In genomic region chr17:49223651-49224050, GRCm38 (mm10) we compare ENCODE assay signal across 17 mouse cellular contexts.
DNase-seq lines count a peak whose midpoint lies in the region; ATAC-seq and TF ChIP-seq lines count a peak whose summit lies in the region.
"Had no signal": no experiment of that assay in that cellular context is flagged by ENCODE, and none has a peak within 500 bp of the region (broad histone marks: within the 10 kb centered on the region; RNA-seq: fewer than 3 reads in every experiment).

No protein-coding gene starts in this region.

- no peaks in the 10 kb centered on the region for H3K9me3 ChIP-seq in heart, embryonic 11.5 days (replicated peaks; ENCODE audit: control insufficient read depth, low read length)
- no peaks in the 10 kb centered on the region for H3K9me3 ChIP-seq in stomach, postnatal 0 days (ENCODE audit: control insufficient read depth, low read length)
- H3K9me3 ChIP-seq: liver, embryonic 15.5 days; neural tube, embryonic 13.5 days had no signal

- WGBS in heart, embryonic 11.5 days (ENCODE audit: insufficient replicate concordance) = 65% methylated on average over 2 of the region's 2 CpGs
- 42% methylated on average over 2 of the region's 2 CpGs for WGBS in stomach, postnatal 0 days

- H3K4me3 ChIP-seq in heart, embryonic 11.5 days (ENCODE audit: low read depth, low read length) = no peak overlapping the region
- H3K4me3 ChIP-seq in stomach, postnatal 0 days (ENCODE audit: low read depth, low read length) = no peak overlapping the region
- no peak overlapping the region for H3K4me3 ChIP-seq in gastrocnemius, adult 2 months
- H3K4me3 ChIP-seq: liver, embryonic 15.5 days; neural tube, embryonic 13.5 days had no signal

- peak; percentile 69 to 76 for DNase-seq in heart, adult 18-20 months
- peak; percentile 43 for DNase-seq in urinary bladder, postnatal 14 days (ENCODE audit: low spot score)
- DNase-seq in urinary bladder, postnatal 10 days (ENCODE audit: low spot score) = no peak
- peak; percentile 66 for DNase-seq in kidney, postnatal 14 days
- DNase-seq in stomach, postnatal 0 days (ENCODE audit: low spot score) = no peak
- no peak for DNase-seq in gastrocnemius, adult 2 months
- DNase-seq in spleen, adult 18-20 months = no peak
- DNase-seq: adrenal gland, postnatal 36 days; cerebellum, postnatal 14 days; right cerebral cortex, postnatal 4 days; thymus, postnatal 14 days had no signal

- H3K27me3 ChIP-seq in heart, embryonic 11.5 days (ENCODE audit: control insufficient read depth, insufficient read depth, low read length) = no peaks in the 10 kb centered on the region
- H3K27me3 ChIP-seq in stomach, postnatal 0 days (ENCODE audit: control insufficient read depth, insufficient read depth, low read length) = no peaks in the 10 kb centered on the region
- H3K27me3 ChIP-seq: CH12.LX; liver, embryonic 15.5 days; neural tube, embryonic 13.5 days had no signal

- H3K4me2 ChIP-seq in heart, embryonic 11.5 days = no peak overlapping the region
- no peak overlapping the region for H3K4me2 ChIP-seq in stomach, postnatal 0 days (replicated peaks; ENCODE audit: low read depth)
- H3K4me2 ChIP-seq: liver, embryonic 15.5 days; neural tube, embryonic 13.5 days had no signal

- no peaks in the 10 kb centered on the region for H3K4me1 ChIP-seq in heart, embryonic 11.5 days (ENCODE audit: control insufficient read depth, insufficient read depth, low read length)
- no peaks in the 10 kb centered on the region for H3K4me1 ChIP-seq in stomach, postnatal 0 days (replicated peaks; ENCODE audit: control insufficient read depth, insufficient read depth)
- H3K4me1 ChIP-seq: liver, embryonic 15.5 days; neural tube, embryonic 13.5 days had no signal

- no peak for ATAC-seq in heart, embryonic 11.5 days (replicated peaks; ENCODE audit: insufficient number of reproducible peaks, low FRiP score, low TSS enrichment)
- no peak for ATAC-seq in stomach, postnatal 0 days (ENCODE audit: low FRiP score, low TSS enrichment)
- ATAC-seq: forebrain, embryonic 14.5 days; hindbrain, embryonic 16.5 days had no signal

- 0 out of 2 replicates have a peak, but pooled peaks have one; percentile 10 for TF ChIP-seq CTCF in stomach, postnatal 0 days (IDR thresholded peaks at IDR 0.05; ENCODE audit: low read depth)
- TF ChIP-seq CTCF in gastrocnemius, adult 2 months (IDR thresholded peaks at IDR 0.05) = no peak

- intact Hi-C loops in gastrocnemius, adult 2 months (cut with DNase I) = no loop called here

- no peak overlapping the region for H3K27ac ChIP-seq in heart, embryonic 11.5 days (ENCODE audit: low read depth, low read length)
- no peak overlapping the region for H3K27ac ChIP-seq in stomach, postnatal 0 days (replicated peaks)
- no peak overlapping the region for H3K27ac ChIP-seq in gastrocnemius, adult 2 months
- H3K27ac ChIP-seq: liver, embryonic 15.5 days; neural tube, embryonic 13.5 days had no signal

- no peak overlapping the region for H3K9ac ChIP-seq in heart, embryonic 11.5 days (ENCODE audit: low read depth, low read length)
- no peak overlapping the region for H3K9ac ChIP-seq in stomach, postnatal 0 days (ENCODE audit: low read length)
- H3K9ac ChIP-seq: liver, embryonic 15.5 days; neural tube, embryonic 13.5 days had no signal

- H3K36me3 ChIP-seq in heart, embryonic 11.5 days (ENCODE audit: control insufficient read depth, insufficient read depth, low read length) = no peaks in the 10 kb centered on the region
- H3K36me3 ChIP-seq in stomach, postnatal 0 days (ENCODE audit: control insufficient read depth, insufficient read depth, low read length) = no peaks in the 10 kb centered on the region
- H3K36me3 ChIP-seq: liver, embryonic 15.5 days; neural tube, embryonic 13.5 days had no signal

- no peak for TF ChIP-seq EP300 in stomach, postnatal 0 days (optimal IDR thresholded peaks at IDR 0.05)

Comparison
In these comparisons a context has a peak if more than half of its experiments do, and no peak if none do; other contexts are left out.
1. DNase-seq: peak in heart, adult 18-20 months (2 of 2), urinary bladder, postnatal 14 days (single experiment) and kidney, postnatal 14 days (single experiment); none in urinary bladder, postnatal 10 days (single experiment), stomach, postnatal 0 days (single experiment), gastrocnemius, adult 2 months (single experiment) and spleen, adult 18-20 months (0 of 2).